Mouse (Mus musculus) urinary bladder, postnatal 14 days (tissue): ENCODE results near the gene Bbs9.

Experiments used
- DNase-seq: peaks from one replicate; pipeline ENCODE4 v3.0.0; 2021; ENCODE audit warnings: low spot score

Gene Bbs9

GRCm38 (mm10) chr9:22532810-22533447, 57.4 kb downstream of the Bbs9 start:
- peak; percentile 22 for DNase-seq

DNA sequence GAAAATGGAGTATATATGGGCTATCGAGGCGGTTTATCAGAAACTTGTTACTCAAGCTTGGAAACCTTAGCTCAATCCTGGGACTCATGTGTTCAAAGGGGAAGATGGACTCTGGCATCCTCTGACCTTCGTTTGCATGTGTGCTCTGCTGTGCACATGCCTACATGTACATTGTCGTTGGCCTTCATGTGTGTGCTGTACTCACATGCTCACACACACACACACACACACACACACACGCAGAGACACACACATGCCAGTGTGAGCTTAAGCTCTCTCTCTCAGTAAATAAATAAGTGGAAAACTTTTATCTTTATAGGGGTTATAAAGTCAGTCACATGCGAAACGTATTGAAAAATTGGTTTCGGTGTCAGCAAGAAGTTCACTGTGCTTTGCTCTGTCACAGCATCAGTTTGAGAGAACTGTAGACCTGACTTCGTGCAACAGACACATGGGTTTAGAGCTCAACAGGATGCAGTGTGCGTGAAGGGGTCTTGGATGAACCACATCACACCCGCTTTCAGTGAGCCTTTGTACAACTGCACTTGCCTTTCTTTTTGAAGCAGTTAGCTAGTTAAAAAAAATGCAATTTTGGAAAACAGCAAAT, 62.4 kb downstream of the Bbs9 start:
- DNase-seq, result no peak

DNA sequence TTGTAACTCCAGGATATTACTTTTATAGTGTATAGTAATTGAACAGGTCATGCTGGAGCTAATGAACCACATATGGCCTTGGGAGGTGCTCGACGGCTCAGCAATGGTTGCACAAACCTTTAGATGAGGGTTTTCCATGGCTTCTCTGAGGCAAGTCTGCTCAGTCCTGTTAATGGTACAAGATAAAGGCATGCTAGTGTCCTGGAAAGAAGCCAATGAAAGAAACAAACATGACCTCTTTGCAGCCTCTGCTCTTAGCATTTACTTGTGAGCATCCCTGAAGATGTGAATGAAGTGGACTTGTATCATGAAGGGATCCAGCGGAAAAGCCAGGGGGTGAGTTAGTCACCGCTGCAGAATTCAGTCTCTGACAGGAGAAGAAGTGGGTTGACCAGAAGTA, 64.0 kb downstream of the Bbs9 start:
- no peak for DNase-seq

- no peak for DNase-seq
Observed at GRCm38 (mm10) chr9:22541130-22541529, 65.6 kb downstream of the Bbs9 start.

- DNase-seq, result no peak
Observed at GRCm38 (mm10) chr9:22543467-22543866, 68.0 kb downstream of the Bbs9 start.

GRCm38 (mm10) chr9:22544349-22545341, 69.1 kb downstream of the Bbs9 start:
- DNase-seq, result no peak

GRCm38 (mm10) chr9:22551273-22551672, 75.8 kb downstream of the Bbs9 start:
- DNase-seq, result no peak

GRCm38 (mm10) chr9:22556076-22556475, 80.6 kb downstream of the Bbs9 start:
- DNase-seq, result no peak

DNA sequence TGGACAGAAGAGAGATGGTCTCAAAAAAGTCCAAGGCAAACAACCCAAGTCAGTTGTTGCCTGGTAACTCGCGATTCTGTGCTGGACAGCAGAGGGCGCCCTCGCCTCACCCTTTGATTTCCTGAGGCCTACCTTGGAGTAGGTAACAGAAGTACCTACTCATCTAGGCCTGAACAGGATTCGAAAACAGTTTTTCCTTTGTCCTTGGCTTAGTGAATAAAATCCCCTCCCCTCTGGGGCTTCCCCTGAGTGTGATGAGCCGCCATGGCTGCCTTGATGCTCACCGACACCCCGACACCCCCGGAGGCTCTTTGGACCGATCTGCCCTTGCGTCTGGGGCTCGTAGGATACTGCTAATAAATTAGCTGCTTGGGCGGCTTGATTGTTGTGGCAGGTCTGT, 82.0 kb downstream of the Bbs9 start:
- DNase-seq, result peak; percentile 62

GRCm38 (mm10) chr9:22563612-22564347, 88.3 kb downstream of the Bbs9 start:
- no peak for DNase-seq

DNA sequence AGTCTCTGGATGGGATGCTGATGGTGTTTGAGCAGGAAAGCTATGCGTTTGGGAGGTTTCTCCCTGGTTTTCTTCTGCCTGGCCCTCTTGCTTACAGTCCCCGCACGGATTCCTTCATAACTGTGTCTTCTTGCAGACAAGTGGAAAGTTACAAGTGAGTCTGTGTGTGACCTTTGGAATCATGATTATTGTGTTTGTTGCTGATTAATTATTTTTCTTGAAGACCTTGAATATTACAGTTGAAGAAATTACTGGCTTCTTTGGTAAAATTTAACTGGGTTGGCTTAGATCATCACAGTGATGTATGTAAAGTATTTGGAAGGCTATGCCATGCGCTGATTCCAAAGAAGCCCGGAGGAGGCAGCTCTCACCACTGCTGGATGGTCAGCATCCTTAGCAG, 92.2 kb downstream of the Bbs9 start:
- no peak for DNase-seq

- no peak for DNase-seq
Observed at GRCm38 (mm10) chr9:22576426-22577139, 101.1 kb downstream of the Bbs9 start.

GRCm38 (mm10) chr9:22578266-22578665, 102.8 kb downstream of the Bbs9 start:
- no peak for DNase-seq

- no peak for DNase-seq
Observed at GRCm38 (mm10) chr9:22584221-22584620, 108.7 kb downstream of the Bbs9 start.

- DNase-seq, result no peak
Observed at GRCm38 (mm10) chr9:22593032-22593431, 117.5 kb downstream of the Bbs9 start.

DNA sequence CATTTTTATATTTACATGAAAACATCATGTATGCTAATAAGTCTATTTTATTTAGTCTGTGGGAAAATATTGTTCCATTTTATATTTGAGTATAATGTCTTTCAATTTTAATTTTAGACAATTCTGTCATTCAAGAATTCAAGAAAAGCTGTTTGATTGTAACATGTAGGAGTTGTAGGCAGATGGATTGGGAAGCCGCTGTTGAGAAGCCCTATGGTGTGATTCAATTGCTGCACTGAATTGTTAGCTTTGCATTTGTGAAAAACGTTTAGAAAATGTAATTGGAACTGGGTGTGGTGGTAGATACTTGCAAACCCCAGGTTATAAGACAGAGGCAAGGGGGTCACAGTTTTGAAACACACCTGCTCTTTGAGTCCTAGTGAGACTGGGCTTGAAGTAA, 121.1 kb downstream of the Bbs9 start:
- no peak for DNase-seq

- DNase-seq, result no peak
Observed at GRCm38 (mm10) chr9:22613271-22613824, 137.8 kb downstream of the Bbs9 start.

DNA sequence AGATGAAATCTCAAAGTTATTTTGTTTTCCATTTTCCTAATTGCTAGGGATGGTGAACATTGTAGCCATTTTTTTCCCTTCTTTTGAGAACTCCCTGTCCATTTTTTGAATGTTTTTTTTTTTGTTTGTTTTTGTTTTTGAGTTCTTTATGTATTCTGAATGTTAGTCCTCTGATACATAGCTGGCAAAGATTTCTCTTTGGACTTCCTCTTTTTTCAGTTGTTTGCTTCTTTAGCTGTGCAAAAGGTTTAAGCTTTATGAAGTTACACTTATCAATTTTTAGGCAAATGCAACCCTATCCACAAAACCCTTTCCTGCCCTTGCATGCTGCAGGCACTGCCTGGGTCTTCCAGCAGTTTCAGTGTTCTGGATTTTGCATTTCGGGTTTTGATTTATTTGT, 143.7 kb downstream of the Bbs9 start:
- no peak for DNase-seq

DNA sequence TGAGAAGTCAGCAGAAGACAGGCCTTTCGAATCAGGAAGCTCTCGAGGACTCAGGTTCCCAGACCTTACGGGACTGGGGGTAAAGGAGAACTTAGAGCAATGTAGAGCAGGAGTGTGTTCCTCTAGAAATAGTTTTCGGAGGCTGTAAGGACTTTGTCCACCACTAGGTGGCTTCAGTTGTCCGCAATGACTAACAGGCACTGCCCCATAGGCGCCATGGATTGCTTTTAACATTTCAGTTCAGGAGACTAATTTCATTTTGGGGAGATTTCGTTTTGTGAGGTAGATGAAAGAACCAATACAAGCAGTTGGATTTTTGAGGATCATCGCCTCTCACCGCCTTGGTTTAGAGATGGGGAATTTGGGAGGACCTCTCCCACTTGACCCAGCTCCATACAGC, 149.5 kb downstream of the Bbs9 start:
- peak; percentile 21 for DNase-seq

GRCm38 (mm10) chr9:22626014-22626413, 150.5 kb downstream of the Bbs9 start:
- no peak for DNase-seq

- DNase-seq, result no peak
Observed at GRCm38 (mm10) chr9:22627912-22628311, 152.4 kb downstream of the Bbs9 start.
